Mouse (Mus musculus): Measurements from ENCODE around the gene Pex6. TPM values are rescaled to one million over a fixed set of nuclear protein-coding genes. Genes with fewer than 3 reads are reported as not detected.

Pex6 gene
- polyA plus RNA-seq, 1 experiment, result 105 TPM

DNA sequence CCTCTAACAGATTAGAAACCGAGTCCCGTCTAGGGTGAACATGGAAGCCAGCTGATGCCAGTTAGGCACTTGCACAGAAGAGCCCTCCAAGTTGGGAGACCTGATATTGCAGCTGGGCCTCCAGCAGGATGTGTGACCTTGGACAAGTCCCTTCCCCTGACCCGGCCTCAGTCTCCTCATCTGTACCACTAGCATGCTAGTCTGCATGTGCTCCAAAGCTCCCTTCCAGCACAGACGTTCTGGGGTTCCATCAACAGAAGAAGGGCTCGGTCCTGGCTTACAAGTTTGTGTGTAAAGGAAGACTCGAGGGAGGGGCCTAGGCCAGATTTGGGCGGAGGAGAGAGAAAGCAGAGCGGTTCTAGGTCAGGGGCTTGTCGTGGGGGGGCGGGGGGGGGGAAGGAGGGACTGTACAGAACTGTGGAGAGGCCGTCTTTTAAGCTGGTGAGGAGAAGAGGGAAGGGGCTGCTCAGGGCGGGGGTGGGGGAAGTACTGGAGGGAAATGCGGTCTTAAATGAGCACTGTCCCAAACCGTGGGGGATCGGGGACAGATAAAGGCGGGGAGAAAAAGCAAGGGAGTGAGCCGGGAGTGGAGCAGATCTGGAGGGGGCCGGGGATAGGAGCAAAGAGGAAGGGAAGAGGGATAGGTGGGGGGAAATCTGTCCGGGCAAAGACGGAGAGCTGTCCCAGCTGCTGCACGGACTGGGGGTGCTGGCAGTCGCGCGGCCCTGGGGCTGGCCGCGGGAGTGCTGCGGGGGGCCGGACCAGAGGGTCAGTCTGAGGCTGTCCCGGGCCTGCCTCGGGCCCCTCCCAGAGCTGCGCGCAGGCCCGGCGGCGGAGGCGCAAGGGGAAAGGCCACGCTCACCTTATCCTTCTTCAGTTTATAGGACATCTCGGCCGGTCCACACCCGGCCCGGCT, 7.0 kb upstream of the Pex6 start:
- H3K27ac ChIP-seq (ENCODE audit: control insufficient read depth, insufficient read depth, low read length), result peak overlapping the region; percentile 28; the same call in 1 of the 2 replicates
- WGBS, result 6% methylated on average over 40 of the region's 41 CpGs
- no peak for TF ChIP-seq POLR2A (IDR thresholded peaks at IDR 0.05; ENCODE audit: control insufficient read depth, extremely low read depth, insufficient read depth, low read length, poor library complexity)
- TF ChIP-seq CTCF (IDR thresholded peaks at IDR 0.05; ENCODE audit: borderline replicate concordance, control insufficient read depth, extremely low read depth, insufficient read depth, low read length, poor library complexity), result no peak
- DNase-seq, result peak; percentile 26
- no peaks in the 10 kb centered on the region for H3K27me3 ChIP-seq (ENCODE audit: control insufficient read depth, insufficient read depth, low read length)
- peaks cover 29% of the 10 kb centered on the region for H3K4me1 ChIP-seq (replicated peaks; ENCODE audit: control insufficient read depth, insufficient read depth, low read length)
- no peaks in the 10 kb centered on the region for H3K36me3 ChIP-seq (ENCODE audit: control insufficient read depth, insufficient read depth, low read length)
- peak overlapping the region; percentile 80 for H3K4me3 ChIP-seq (ENCODE audit: control insufficient read depth, insufficient read depth, low read length)

DNA sequence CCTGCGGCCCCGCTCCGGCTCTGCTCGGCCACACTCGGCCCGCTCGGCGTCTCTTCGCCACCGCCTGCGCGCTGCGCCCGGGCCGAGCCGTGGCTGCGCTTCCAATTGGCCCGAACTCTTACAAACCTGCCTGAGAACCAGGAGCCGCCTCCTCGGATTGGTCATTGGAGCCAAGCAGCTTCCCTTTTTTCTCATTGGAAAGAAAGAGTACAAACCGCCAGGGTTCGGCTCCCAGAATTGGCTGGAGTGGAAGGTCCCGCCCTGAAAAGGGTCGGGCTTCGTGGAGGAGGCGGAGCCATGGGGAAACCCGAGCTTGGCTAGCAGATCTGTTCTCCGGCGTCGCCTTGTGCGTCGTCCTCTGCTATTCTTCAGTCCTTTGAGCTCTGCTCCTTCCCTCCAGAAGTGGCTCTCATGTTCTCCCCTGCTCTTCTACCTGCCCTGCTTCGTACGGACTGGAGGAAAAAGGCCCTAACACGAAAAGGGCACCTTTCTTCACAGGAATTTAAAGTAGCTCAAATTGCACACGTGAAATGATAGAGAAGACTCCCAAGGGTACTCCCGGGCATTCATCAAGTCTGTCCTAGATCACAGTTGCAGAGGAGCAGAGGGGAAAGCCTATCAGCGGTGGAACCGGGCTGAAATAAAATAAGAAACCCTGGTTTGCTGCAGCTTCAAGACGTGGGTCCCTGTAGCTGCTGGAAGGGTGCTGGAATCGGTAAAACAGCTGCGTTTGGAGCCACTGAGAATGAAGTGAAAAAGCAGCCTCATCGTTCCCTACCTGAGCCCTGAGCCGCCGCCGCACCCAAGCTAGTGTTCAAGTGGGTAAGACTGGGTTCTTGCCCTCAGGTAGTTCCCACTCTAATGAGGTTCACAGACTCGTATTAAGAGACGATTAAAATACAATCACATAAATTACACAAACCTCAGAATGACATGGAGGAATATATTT, 6.1 kb upstream of the Pex6 start, which contains the start of gene Ppp2r5d:
Gene Ppp2r5d, minus strand, starts transcription at position 225 of the 949 bp plus-strand sequence.
- Histone ChIP-seq H3K27me3 (ENCODE audit: control insufficient read depth, insufficient read depth, low read length) (no peaks in the 10 kb centered on the region), H3K4me1 (replicated peaks; ENCODE audit: control insufficient read depth, insufficient read depth, low read length) (peaks cover 29% of the 10 kb centered on the region), H3K36me3 (ENCODE audit: control insufficient read depth, insufficient read depth, low read length) (no peaks in the 10 kb centered on the region), H3K4me3 (ENCODE audit: control insufficient read depth, insufficient read depth, low read length) (peak within 1 kb of the TSS; percentile 80), H3K27ac (ENCODE audit: control insufficient read depth, insufficient read depth, low read length) (peak within 1 kb of the TSS; percentile 69)
- DNase-seq, result peak; percentile 96
- TF ChIP-seq CTCF (IDR thresholded peaks at IDR 0.05; ENCODE audit: borderline replicate concordance, control insufficient read depth, extremely low read depth, insufficient read depth, low read length, poor library complexity), result 0 out of 2 replicates have a peak, but pooled peaks have one; percentile 50
- TF ChIP-seq POLR2A (IDR thresholded peaks at IDR 0.05; ENCODE audit: control insufficient read depth, extremely low read depth, insufficient read depth, low read length, poor library complexity), result peak; percentile 82
- WGBS, result under 1% methylated on average over 48 of the region's 48 CpGs

DNA sequence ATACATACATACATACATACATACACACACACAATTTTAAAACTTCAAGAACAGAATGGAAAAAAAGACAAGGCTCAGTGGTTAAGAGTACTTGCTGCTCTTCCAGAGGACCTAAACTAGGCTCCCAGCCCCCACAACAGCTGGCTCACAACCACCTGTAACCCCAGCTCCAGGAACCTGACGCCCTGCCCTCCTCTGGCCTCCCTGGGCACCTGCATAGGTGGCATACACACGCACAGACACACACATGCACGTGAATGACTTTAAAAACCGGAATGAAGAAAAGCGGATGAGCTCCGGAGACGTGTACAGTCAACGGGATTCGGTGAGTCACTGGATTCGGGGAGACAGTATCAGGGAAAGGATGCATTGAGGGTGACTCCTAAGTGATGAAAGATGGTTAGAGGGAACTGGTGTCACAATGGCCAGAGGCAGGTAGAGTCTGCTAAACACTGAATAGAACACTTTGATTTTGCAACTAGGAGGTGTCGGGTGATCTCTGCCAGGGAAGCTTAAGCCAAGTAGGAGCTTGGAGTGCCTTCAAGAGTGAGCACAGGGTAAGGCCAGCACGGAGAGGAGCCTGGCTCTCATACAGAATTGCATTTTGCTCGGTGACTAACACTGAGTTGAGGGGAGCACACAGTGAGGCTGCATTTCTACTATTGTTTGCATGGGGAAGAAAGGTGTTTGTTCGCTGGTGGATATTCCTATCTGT, 4.7 kb upstream of the Pex6 start:
- 95% methylated on average over 14 of the region's 14 CpGs for WGBS
- no peak for TF ChIP-seq CTCF (IDR thresholded peaks at IDR 0.05; ENCODE audit: borderline replicate concordance, control insufficient read depth, extremely low read depth, insufficient read depth, low read length, poor library complexity)
- TF ChIP-seq POLR2A (IDR thresholded peaks at IDR 0.05; ENCODE audit: control insufficient read depth, extremely low read depth, insufficient read depth, low read length, poor library complexity), result no peak
- no peak overlapping the region for H3K27ac ChIP-seq (ENCODE audit: control insufficient read depth, insufficient read depth, low read length)
- peaks cover 33% of the 10 kb centered on the region for H3K4me1 ChIP-seq (replicated peaks; ENCODE audit: control insufficient read depth, insufficient read depth, low read length)
- H3K27me3 ChIP-seq (ENCODE audit: control insufficient read depth, insufficient read depth, low read length), result no peaks in the 10 kb centered on the region
- H3K4me3 ChIP-seq (ENCODE audit: control insufficient read depth, insufficient read depth, low read length), result no peak overlapping the region
- H3K36me3 ChIP-seq (ENCODE audit: control insufficient read depth, insufficient read depth, low read length), result no peaks in the 10 kb centered on the region
- DNase-seq, result no peak

DNA sequence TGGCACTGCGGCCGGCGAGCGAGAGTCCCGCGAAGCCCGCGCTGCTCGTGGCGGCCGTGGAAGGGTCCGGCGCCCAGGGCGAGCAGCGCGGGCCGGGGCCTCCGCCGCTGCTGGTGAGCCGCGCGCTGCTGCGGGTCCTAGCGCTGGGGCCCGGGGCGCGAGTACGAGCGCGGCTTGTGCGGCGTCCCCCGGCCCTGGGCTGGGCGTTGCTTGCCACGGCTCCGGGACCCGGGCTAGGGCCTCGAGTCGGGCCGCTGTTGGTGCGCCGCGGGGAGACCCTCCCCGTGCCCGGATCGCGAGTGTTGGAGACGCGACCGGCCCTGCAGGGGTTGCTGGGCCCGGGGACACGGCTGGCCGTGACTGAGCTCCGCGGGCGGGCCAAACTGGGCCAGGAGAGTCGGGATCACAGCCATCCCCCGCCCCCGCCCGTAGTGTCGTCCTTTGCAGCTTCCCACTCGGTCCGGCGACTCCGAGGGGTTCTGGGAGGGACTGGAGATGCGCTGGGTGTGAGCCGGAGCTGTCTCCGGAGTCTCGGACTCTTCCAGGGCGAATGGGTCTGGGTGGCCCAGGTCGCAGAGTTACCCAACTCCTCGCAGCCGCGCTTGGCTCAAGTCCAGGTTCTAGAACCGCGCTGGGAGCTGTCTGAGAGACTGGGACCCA, 479 bp downstream of the Pex6 start:
- DNase-seq, result peak; percentile 18
- TF ChIP-seq CTCF (IDR thresholded peaks at IDR 0.05; ENCODE audit: borderline replicate concordance, control insufficient read depth, extremely low read depth, insufficient read depth, low read length, poor library complexity), result no peak
- TF ChIP-seq POLR2A (IDR thresholded peaks at IDR 0.05; ENCODE audit: control insufficient read depth, extremely low read depth, insufficient read depth, low read length, poor library complexity), result no peak
- Histone ChIP-seq H3K4me3 (ENCODE audit: control insufficient read depth, insufficient read depth, low read length) (peak overlapping the region; percentile 76), H3K36me3 (ENCODE audit: control insufficient read depth, insufficient read depth, low read length) (peaks cover 4% of the 10 kb centered on the region; the same call in 1 of the 2 replicates), H3K4me1 (replicated peaks; ENCODE audit: control insufficient read depth, insufficient read depth, low read length) (peaks cover 15% of the 10 kb centered on the region), H3K27ac (ENCODE audit: control insufficient read depth, insufficient read depth, low read length) (peak overlapping the region; percentile 63), H3K27me3 (ENCODE audit: control insufficient read depth, insufficient read depth, low read length) (no peaks in the 10 kb centered on the region)
- under 1% methylated on average over 76 of the region's 76 CpGs for WGBS

DNA sequence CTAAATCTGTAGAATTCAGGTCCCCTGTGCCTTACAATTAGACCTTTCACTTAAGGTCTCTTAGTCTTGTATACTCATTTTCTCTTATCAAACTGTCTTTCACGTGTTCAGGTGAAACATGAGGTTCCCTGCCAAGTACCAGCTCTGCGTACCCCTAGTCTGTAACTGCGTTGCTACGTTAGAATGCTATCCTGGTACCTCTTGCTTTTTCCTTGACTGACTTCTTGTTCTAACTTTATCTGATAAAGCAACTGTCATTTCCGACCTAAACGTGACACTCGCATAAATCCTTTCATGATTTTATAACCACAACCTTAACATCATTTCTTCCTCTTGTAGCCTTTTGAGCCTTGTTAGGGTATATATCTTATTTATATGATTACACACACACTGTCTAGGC, 1.2 kb downstream of the Pex6 start:
- TF ChIP-seq CTCF (IDR thresholded peaks at IDR 0.05; ENCODE audit: borderline replicate concordance, control insufficient read depth, extremely low read depth, insufficient read depth, low read length, poor library complexity), result no peak
- TF ChIP-seq POLR2A (IDR thresholded peaks at IDR 0.05; ENCODE audit: control insufficient read depth, extremely low read depth, insufficient read depth, low read length, poor library complexity), result no peak
- WGBS, result under 1% methylated on average over 7 of the region's 7 CpGs
- H3K36me3 ChIP-seq (ENCODE audit: control insufficient read depth, insufficient read depth, low read length), result peaks cover 4% of the 10 kb centered on the region; the same call in 1 of the 2 replicates
- H3K27ac ChIP-seq (ENCODE audit: control insufficient read depth, insufficient read depth, low read length), result peak overlapping the region; percentile 63
- peak overlapping the region; percentile 76 for H3K4me3 ChIP-seq (ENCODE audit: control insufficient read depth, insufficient read depth, low read length)
- no peaks in the 10 kb centered on the region for H3K27me3 ChIP-seq (ENCODE audit: control insufficient read depth, insufficient read depth, low read length)
- H3K4me1 ChIP-seq (replicated peaks; ENCODE audit: control insufficient read depth, insufficient read depth, low read length), result peaks cover 15% of the 10 kb centered on the region
- DNase-seq, result no peak

Data from thymus, adult 2 months (tissue).